Mouse (Mus musculus): ENCODE measurements at regions not wholly inside any gene's neighbourhood (a gene's known extent, or its start where the extent isn't known, plus 50 kb on each side); places are given as distances from the start of the nearest gene placed in this dataset.
"Not testable (repeated sequence)": the region's sequence is repeated elsewhere in the genome, so short reads cannot be mapped to it uniquely, and the experiment has no call there.

GRCm38 (mm10) chr5:22670296-22670695, 75.6 kb upstream of the Lhfpl3 start:
- no peak for DNase-seq

DNA sequence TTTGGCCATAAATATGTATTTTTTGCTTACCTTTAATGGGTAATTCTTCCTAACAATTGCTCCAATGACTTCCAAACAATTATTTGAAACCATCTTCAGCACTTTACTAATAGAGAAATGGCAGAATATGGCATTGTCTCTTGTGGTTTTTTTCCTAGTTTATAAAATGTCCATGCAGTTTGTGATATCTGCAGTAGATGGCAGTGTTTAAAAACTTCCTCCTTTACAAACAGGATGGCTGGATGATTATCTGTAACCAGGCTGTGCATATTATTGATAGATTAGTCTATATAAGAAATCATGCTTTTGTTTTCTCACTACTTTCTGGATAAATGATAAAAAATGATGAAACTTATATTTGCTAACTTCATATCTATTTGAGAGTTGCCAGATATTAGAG, 91.0 kb upstream of the Orc5 start:
- peak; percentile 1 to 22 for DNase-seq

DNA sequence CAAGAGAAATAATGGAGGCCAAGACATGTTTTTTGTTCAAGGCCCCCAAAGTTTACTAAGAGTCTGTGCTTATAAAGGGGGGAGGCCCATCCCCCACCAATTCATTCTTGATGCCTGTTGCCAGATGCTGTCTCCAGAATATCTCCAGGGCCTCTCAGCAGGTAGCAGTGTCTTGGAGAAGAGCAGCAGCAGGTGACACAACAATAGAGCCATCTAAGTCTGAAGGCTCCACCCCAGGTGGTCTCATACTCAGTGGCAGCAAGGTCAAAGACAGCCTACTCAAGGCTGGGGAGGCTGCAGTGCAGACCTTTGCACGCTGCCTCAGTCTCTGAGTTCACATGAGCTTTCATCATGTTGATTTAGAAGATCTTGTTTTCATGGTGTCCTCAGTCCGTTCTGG, 66.8 kb upstream of the Orc5 start:
- not testable (repeated sequence) for DNase-seq

All from cerebellum, postnatal 14 days (tissue).